Mouse (Mus musculus): ENCODE measurements around the gene Rassf6.
"Not testable (repeated sequence)": the region's sequence is repeated elsewhere in the genome, so short reads cannot be mapped to it uniquely, and the experiment has no call there.

The Rassf6 gene

DNA sequence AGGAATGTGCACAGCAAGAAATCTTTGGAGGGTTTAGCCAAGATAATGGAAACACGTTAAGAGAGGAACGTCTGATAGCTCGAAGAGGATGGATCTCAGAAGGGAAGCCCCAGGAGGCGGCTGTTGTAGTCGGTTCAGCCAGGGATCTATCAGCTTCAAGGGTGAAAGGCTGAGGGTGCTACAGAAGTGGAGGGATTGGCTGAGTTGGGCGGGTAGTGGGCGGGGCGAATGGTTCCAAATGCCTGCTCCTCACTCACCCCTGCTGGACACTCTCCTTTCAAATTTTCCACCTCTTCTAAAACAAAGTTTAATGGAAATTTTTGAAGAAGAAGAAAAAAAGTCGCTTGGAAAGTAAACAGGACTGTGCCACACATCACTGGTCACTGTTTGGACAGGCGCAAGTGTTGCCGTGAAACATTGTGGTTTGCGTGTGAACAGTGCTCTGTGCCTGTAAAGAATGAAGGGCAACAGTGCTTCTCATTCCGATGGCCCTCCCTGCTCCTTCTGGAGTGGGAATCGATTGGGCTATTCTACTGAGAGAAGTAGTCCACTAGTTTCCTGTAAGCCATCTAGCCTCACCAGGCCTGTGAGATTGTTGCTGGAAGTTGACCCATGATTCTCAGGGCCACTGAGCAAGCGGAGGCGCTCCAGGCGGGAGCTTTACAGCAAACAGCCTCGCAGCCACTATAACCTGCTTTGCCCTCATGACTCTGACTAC is 15.6 kb downstream of the Rassf6 start:
- DNase-seq (ENCODE audit: low spot score in 2 of 2) = no peak

DNA sequence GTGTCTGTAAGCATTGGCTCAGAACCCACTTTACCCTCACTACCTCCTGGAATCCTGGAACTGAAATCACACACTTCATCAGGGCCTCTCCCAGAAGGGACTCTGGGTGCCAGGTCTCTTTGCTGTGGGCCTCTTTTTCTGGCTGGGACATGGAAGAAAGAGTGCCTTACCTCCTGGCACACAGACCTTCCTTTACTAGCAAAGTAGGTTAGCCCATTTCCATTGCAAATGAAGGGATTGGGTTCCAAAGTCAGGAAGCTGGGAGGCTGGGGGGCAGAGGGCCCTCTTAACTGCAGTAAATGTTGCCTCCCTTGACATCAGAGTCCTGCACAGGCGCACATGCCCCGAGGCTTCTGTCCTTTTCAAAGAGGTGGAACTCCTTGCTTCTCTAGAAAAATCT is 17.2 kb downstream of the Rassf6 start:
- DNase-seq (ENCODE audit: low spot score in 2 of 2) = no peak

DNA sequence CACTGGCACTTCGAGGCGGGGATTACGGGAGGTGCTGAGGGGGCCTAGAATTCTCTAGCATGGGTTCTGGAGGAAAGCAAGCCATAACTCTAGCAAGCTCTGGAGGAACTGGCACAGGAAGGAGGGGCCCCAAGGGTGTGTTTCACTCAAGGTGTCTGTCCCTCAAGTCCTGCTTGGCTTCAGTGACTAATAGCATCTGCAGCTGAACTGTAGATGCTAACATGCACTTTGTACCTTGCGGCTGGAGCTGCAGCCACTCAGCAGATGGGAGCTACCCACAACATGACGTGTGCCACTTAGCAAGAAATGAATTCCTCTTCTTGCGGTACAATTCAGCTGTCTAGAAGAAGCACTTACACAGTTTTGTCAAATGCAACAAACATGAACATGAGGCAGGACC is 18.7 kb downstream of the Rassf6 start:
- DNase-seq (ENCODE audit: low spot score in 2 of 2) = no peak

DNA sequence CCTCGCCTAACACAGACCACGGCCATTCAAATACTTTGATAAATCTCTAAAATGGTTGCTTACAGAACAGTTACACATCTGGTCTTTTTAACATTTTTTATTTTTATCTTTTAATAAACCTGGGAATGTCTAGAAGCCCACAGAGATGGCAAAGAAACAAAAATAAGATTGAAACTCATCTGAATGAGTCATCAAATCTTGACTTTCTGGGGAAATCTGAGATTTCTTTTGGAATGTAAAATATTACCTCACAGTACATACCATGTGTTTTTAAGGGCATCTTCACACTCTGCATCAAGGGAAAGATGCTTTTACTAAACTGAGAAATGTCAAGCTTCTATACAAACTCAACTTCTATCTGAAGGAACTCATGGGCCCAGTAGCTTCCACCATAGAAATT is 19.1 kb downstream of the Rassf6 start:
- DNase-seq (ENCODE audit: low spot score in 2 of 2) = no peak

DNA sequence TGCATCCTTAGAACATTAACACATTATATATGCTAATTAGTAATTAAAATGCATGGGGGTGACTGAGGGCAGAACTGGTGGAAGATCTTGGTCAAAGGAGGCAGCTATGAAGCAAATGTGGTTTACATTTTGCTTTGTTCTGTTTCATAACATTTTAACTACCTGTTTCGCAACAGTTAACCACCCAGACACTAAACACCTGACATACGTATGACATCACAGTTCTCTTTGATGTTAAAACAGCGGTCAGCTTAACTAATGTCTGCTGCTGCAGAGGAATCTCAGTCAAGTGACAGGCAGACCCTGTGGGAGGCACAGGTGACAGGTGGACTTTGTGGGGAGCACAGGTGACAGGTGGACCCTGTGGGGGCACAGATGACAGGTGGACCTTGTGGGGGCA is 22.6 kb downstream of the Rassf6 start:
- DNase-seq (ENCODE audit: low spot score in 2 of 2) = no peak

DNA sequence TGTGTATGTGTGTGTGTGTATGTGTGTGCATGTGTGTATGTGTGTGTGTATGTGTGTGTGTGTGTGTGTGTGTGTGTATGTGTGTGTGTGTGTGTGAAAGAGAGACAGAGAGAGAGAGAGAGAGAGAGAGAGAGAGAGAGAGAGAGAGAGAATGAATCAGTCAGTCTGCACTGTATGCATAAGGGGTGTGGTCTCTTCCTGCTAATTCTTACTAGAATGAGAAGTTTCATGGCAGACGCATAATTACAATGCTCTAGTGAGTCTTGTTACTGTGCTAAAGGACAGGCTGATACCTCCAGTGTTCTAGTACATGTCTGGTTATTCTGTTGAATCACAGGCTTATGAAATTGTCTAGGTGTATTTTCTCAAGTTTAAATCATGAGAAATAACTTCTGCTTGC is 27.7 kb downstream of the Rassf6 start:
- not testable (repeated sequence) for DNase-seq (ENCODE audit: low spot score in 2 of 2)

DNA sequence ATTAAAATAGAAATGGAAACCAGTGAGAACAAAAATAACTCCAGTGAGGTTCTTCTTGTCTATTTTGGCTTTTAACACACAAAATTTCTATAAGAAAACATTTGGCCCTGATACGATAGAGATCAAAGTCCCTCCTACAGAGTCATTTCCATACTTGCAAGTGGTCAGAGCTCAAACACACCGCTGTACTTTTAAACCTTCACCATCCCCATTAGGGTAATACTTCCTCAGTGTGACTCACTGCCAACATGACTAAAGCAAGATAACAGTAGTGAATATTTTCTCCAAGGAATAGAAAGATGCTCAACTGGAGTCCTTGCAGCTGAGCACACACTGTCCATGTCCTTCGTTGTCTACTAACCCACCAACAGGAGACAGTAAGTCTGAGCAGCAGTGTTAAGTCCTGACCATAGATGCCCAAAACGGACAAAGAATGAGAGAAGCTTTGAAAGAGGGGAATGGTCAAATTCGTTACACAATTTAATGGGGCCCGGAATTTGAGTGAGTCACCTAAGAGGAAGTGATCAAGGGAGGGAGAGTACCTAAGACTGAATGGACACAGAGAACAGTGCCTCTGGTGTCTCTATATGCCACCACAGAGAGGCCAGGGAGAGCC is 28.4 kb downstream of the Rassf6 start:
- DNase-seq (ENCODE audit: low spot score in 2 of 2) = no peak

DNA sequence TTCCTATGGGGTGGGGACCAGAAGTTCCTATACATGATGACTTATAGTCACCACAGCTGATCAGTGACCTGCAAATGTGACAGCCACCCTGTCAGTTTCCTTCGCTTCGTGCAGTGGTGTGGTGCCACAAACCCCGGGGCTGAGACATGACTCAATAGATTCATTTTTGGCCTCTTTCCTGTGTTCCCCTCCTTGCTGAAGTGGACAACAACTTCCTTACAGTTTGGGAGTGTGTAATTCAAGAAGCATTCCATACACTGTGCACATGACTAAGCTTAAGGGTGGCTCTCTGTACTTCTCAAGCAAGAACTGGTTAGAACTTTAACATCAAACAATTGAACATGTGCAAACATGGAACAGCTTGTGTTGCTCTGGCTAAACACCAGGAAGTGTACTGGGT is 29.1 kb downstream of the Rassf6 start:
- no peak for DNase-seq (ENCODE audit: low spot score in 2 of 2)

DNA sequence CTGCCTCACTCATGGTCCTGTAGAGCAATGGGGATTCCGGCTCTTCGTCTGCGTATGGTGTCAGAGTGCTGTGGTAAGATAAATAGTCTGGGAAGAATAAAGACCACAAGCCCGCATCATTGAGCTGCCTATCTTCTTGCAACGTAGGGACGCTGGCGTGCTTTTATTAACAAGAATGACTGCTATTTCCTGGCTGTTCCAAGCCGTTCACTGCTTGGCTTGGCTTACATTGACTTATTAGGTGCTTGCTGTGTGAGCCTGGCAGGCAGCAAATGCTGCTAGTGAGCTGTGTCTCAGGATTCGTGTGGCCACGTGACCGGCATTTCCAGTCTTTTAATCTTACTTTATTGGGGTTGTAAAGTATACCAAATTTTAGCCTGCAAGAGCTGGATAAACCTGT is 31.6 kb downstream of the Rassf6 start:
- peak in 1 of 2 experiments; percentile 21 for DNase-seq (ENCODE audit: low spot score in 2 of 2)

DNA sequence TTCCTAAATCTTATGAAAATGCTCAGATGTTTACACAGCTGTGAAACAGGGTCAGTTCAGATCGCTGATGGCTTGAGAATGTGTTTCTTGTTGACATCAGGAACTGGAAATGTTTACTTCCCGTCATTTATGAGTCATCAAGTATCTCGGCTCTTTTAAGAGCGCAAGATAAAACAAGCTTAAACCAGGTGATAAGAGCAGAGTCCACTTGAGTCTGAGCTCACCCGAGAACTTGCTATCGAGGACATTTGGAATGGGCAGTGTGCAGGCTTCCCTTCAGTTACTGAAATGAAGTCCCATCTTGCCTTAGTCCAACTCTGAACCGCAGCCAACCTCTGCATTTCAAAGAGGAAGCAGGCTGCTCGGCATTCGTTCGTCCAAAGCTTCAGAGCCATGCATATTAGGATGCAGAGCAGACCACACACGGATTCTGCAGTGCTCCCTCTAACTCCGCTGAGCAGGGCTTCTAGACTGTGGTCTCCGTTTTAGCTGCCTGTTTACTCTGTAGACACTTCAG is 37.0 kb downstream of the Rassf6 start:
- DNase-seq (ENCODE audit: low spot score in 2 of 2) = no peak

DNA sequence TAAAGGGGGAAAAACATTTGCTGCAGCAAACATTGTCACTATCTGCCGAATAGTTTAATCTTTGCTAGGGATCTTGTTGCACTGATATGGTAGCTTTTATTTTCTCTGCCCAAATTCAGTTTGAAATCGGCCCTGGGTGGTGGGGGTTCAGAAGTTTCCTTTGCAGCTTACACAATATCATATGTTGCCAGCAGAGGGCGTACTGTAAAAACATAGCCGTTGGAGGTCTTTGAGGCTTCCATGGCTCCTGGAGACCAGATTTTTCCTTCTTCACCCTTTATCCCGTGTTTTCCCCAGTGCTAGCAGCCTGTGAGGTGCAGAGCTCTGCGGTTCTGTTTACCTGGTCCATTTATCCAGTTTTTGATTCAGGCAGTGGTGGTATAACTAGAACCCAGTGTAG is 39.0 kb downstream of the Rassf6 start:
- no peak for DNase-seq (ENCODE audit: low spot score in 2 of 2)

DNA sequence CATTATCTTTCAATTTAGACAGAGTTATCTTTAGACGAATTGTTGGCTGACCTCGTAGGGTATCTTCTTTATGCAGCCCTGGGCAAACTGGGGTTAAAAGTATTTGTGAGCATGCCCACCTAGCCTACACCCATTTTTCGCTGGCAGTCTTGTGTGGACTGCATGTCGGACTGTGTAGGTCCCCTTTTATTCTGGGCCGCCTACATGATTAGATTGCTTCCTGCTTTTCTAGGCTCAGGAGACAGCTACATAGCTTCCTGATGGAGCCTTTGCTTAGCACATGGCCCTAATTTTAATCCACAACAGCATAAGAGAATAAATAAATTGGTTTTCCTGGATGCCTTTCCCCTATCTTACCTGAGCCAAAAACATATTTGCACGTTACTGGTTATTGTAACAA is 44.3 kb downstream of the Rassf6 start:
- no peak for DNase-seq (ENCODE audit: low spot score in 2 of 2)

DNA sequence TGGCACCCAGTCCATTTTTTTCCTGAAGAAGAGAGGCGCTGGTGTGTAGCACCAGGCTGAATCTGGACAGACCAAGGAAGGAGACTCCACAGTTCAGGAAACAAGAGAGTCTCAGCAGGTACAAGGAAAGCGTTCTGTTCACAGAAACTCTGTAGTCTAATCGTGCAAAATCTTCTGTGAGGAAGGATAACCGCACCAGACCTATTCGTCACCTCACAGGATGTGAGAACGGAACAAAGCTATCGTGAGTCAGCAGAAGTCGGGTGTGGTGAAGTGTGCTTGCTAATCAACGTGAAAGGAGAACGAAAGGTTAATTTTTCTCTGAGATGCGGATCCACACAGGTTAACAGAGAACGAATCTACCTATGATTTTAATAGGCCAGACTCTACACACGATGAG is 45.5 kb downstream of the Rassf6 start:
- no peak for DNase-seq (ENCODE audit: low spot score in 2 of 2)

DNA sequence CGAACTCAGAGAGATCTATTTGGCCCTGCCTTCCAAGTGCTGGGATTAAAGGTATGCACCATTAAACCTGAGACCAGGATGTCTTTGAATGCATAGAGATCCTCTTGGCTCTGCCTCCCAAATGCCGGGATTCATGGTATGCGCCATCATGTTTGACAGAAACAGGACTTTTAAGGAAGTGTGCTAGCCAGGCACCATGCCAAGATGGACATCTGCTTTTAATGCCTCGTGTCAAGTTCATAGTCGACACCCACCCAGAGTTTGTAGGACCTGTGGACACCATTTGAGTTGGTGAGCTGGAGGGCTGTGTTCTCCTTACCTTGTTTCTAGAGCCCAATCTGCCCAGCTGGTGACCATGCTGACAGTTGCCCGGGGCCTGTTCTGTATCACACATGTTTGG is 48.5 kb downstream of the Rassf6 start:
- no peak for DNase-seq (ENCODE audit: low spot score in 2 of 2)

DNA sequence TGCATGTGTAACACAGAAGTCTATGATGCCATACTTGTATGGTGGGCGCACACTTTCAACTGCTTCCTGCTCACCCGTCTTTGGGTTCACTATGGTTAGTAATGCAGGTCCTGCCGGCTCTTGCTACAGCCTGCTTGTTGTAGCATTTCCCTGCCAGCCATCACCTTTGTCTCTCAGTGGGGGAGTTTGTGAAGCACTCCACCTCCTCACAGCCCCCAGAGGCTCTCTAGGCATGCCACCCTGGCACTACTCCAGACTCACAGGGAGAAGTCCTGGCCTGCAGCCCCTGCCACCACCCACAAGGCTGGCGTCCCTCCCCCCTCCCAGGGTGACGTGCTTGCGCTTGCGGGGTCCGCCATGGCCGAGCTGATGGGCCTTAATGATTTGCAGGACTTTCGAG is 49.8 kb downstream of the Rassf6 start:
- no peak for DNase-seq (ENCODE audit: low spot score in 2 of 2)

DNA sequence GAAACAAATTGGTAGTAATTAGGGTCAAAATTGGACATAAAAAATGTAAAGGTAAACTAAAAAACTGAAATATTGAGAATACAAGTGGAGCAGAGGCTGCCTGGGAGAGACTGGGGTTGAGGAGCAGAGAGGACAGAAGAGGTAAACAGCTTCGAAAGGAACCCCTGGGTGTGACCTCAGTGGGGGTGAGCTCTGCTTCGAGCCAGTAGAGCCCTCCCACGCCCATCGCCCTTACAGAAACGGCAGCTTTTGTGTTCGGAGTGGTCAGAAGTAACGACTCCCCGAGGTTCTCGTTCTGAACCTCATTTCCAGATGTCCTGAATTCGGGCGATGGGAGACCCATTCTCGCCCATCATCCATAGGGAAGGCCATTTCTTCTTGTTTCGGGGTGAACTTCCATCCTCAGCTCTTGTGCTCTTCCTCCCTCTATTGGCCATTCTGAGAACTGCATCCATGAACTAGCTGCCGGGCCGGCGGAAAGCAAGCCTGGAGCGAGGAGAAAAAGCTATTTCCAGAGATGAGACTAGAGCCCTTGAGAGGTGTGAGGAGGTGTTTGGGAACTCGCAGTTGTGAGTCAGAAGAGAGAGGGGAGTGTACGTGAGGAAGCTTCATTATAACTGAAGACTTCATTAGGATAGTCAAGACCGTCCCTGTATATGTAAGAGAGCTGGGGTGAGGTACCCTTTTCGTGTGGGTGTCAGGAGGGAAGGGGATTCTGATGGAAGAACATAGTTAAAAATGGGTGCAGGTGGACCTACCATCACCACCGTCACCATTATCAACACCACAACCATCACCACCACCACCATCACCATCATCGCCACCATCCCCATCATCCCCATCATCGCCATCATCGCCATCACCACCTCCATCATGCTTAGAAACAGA is 51.5 kb downstream of the Rassf6 start:
- peak; percentile 28 to 31 for DNase-seq (ENCODE audit: low spot score in 2 of 2)

DNA sequence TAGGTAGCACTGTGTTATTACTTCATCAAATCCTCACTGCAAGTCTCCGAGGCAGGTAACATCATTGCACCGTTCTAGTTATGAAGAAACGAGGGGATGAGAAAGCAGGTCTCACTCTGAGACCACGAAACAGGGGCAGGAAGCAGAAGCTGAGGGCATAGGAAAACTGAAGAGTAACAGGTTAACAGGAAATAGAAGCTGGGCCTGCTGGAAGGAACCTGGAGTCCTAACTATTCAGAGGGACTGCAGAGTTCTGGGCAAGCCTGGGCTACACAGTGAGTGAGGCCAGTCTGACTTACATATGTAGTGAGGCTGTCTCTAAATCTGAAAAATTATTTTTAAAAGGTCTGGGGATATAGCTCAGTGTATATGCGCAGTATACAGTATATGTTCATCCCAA is 52.4 kb downstream of the Rassf6 start:
- no peak for DNase-seq (ENCODE audit: low spot score in 2 of 2)

DNA sequence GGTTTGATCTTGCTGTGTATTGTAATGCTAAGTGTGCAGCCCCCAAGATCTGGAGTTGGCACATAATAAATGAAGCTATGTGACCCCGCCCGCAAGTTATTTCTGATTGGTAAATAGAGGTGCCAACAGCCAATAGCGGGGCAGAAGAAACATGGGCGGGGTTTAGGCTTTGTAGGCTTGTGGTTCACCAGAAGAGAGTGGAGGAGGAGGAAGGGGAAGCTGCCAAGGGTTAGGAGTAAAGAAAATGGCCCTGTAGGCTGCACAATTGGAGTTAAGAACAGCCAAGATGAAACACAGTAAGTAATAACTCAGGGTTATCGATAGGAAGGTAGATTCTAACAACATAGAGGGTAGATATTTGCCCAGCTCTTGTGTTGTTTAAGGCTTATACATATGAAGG is 53.9 kb downstream of the Rassf6 start:
- DNase-seq (ENCODE audit: low spot score in 2 of 2) = no peak

DNA sequence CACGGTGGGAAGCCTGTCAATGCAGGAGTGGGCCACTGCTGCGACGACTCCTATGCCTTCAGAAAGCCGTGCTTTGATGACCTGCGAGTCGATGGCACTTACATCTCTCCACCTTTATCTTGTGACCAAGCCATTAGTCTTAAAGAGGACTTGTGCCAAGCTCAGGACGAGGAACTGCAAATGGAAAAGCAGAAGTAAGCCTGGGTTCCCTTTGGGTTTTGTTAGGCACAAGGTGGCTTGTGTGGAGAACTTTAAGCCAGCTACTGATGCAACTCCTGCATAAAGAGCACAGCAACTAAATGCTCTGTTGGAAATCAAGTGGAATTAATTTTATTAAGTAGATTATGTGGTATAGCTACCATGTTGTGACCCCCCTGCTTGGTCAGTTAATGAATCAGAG is 55.7 kb downstream of the Rassf6 start:
- DNase-seq (ENCODE audit: low spot score in 2 of 2) = no peak

DNA sequence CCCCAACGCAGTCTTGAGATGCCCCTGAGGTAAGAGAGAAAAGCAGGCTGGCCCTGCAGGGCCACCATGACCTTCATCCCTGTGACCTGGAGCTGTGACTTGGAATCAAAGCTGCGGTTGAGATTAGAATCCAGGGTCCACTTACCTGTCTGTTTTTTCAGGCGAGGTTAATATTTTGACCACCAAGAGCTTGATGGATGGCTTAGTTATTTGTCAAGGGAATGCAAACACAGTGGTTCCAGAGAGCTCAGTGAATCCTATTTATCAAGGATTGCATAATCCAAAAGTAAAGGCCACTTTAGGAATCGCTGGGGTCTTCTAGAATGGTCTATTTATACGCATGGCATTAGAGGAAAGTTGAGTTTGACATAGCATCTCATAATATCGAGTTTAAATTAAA is 58.3 kb downstream of the Rassf6 start:
- no peak for DNase-seq (ENCODE audit: low spot score in 2 of 2)

DNA sequence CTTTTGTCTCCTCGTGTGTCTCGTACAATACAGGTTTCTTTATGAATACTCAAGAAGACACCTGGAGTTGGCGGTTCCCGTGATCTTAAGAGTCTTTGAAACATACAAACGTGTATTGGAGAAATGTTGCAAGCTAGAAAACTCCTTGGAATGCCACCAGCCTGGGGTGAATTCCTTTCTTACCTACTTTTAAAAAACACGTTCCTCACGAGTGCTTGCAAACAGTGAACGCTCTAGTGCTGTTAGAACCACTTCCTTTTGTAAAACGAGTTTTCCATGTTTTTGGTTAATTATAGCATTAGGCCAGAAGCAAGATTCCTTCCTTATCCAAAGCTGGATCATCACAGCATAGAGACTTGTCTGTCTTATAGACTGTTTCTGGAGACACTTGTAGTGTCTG is 60.9 kb downstream of the Rassf6 start:
- no peak for DNase-seq (ENCODE audit: low spot score in 2 of 2)

DNA sequence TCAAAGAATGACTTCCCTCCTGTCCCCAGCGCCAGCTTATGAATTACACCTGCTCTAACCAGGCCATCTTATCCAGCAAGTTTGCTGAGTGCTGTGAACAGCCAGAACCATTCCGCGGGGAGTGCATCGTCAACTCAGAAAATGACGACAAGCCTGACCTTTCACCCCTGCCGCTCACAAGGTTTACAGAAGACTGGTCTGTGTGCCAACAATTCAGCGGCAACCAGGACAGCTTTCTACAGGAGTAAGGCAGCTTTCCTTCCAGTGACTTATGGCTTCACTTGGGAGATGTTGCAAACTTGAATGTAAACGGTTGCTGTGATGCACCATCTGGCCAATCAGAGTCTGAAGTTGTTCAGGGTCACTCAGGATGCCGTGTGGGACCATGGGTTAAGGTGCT is 62.7 kb downstream of the Rassf6 start:
- DNase-seq (ENCODE audit: low spot score in 2 of 2) = no peak

DNA sequence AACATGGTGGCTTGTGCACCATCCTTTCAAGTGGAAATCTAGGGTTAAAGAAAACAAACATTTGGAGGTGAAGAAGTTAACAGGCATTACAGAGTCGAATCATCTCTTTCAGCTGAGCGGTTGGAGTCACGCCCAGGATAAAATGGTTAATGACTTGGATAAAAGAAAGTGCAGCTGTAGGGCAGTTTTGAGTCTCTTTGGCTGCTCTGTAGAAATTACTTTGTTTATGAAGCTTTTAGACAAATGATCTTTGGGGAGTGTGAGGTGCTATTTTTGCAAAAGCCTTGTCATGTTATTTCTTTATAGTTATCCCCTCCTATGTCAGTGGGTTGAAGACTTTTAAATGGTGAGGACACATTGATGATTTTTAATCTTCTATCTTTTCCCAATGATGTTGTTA is 69.2 kb downstream of the Rassf6 start:
- DNase-seq (ENCODE audit: low spot score in 2 of 2) = no peak

Measured in urinary bladder, adult 18-20 months (tissue).